Mouse (Mus musculus): ENCODE results near the gene Rhox4c.
"Not testable (repeated sequence)": the region's sequence is repeated elsewhere in the genome, so short reads cannot be mapped to it uniquely, and the experiment has no call there.

Gene Rhox4c

GRCm38 (mm10) chrX:37480037-37480436, at the start of gene Rhox4c:
Gene Rhox4c (plus strand): TSS chrX:37480337.
- not testable (repeated sequence) for DNase-seq (ENCODE audit: low read depth, low spot score)

GRCm38 (mm10) chrX:37432194-37432593, 47.9 kb upstream of the Rhox4c start, which contains the start of gene Rhox4b:
Gene Rhox4b (plus strand): TSS chrX:37432494.
- DNase-seq (ENCODE audit: low read depth, low spot score) = not testable (repeated sequence)

GRCm38 (mm10) chrX:37453380-37453779, 26.8 kb upstream of the Rhox4c start, which contains the start of gene Rhox2c:
Gene Rhox2c (plus strand): TSS chrX:37453680.
- DNase-seq (ENCODE audit: low read depth, low spot score) = not testable (repeated sequence)

- not testable (repeated sequence) for DNase-seq (ENCODE audit: low read depth, low spot score)
Measured at GRCm38 (mm10) chrX:37458285-37458684, 21.9 kb upstream of the Rhox4c start, which contains the start of gene Rhox3c. Gene Rhox3c (plus strand): TSS chrX:37458585.

GRCm38 (mm10) chrX:37514059-37514458, 33.9 kb downstream of the Rhox4c start, which contains the start of gene Rhox4d:
Gene Rhox4d (plus strand): TSS chrX:37514359.
- DNase-seq (ENCODE audit: low read depth, low spot score) = not testable (repeated sequence)

- not testable (repeated sequence) for DNase-seq (ENCODE audit: low read depth, low spot score)
Measured at GRCm38 (mm10) chrX:37530152-37530551, 50.0 kb downstream of the Rhox4c start, which contains the start of gene Rhox2e. Gene Rhox2e (plus strand): TSS chrX:37530452.
